Mouse (Mus musculus): ENCODE results near the gene Disp1. TPM values are rescaled to one million over a fixed set of nuclear protein-coding genes. Genes with fewer than 3 reads are reported as not detected.

Gene Disp1
- polyA plus RNA-seq, 1 experiment from 2014 or later, result 3.5 TPM

- H3K9me3 ChIP-seq (ENCODE audit: low read length), result no peaks in the 10 kb centered on the region
- no peaks in the 10 kb centered on the region for H3K36me3 ChIP-seq (ENCODE audit: insufficient read depth, low read length)
- no peak overlapping the region for H3K9ac ChIP-seq (replicated peaks; ENCODE audit: low read depth)
- 63% methylated on average over 4 of the region's 4 CpGs for WGBS
- no peaks in the 10 kb centered on the region for H3K4me1 ChIP-seq (ENCODE audit: insufficient read depth, low read depth, low read length)
- no peak for TF ChIP-seq EP300 (IDR thresholded peaks at IDR 0.05)
- TF ChIP-seq CTCF (IDR thresholded peaks at IDR 0.05), result no peak
- H3K27me3 ChIP-seq (replicated peaks; ENCODE audit: insufficient read depth, low read length), result no peaks in the 10 kb centered on the region
- no peak overlapping the region for H3K27ac ChIP-seq (ENCODE audit: low read length)
- no peak overlapping the region for H3K4me3 ChIP-seq (ENCODE audit: low read depth, low read length)
- DNase-seq (ENCODE audit: low spot score), result no peak
- no peak overlapping the region for H3K4me2 ChIP-seq (replicated peaks; ENCODE audit: low read depth, low read length)
- no peak for ATAC-seq
These were observed 29.3 kb upstream of the Disp1 start for GRCm38 (mm10) chr1:183250612-183251011.

DNA sequence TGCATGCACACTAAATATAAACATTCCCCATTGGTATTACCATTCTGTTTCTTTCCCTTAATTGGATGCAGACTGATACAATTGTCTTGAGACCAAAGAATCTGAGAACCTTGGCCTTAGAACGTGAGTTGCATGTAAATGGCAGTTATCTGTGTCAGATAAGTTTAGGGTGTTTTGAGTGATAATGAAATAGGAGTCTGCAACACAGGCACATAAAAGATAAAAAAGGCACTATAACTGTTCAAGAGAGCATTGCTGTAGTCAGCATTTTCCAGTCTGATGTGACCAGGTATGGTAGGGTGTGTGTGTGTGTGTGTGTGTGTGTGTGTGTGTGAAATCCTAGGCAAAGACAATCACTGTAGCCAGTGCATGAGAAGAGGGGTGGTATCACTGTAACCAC, 26.8 kb upstream of the Disp1 start:
- ATAC-seq (no peak), DNase-seq (ENCODE audit: low spot score) (no peak)
- Histone ChIP-seq H3K4me3 (ENCODE audit: low read depth, low read length) (no peak overlapping the region), H3K27ac (ENCODE audit: low read length) (no peak overlapping the region), H3K4me1 (ENCODE audit: insufficient read depth, low read depth, low read length) (no peaks in the 10 kb centered on the region), H3K36me3 (ENCODE audit: insufficient read depth, low read length) (no peaks in the 10 kb centered on the region), H3K27me3 (replicated peaks; ENCODE audit: insufficient read depth, low read length) (no peaks in the 10 kb centered on the region), H3K9me3 (ENCODE audit: low read length) (no peaks in the 10 kb centered on the region), H3K4me2 (replicated peaks; ENCODE audit: low read depth, low read length) (no peak overlapping the region), H3K9ac (replicated peaks; ENCODE audit: low read depth) (no peak overlapping the region)
- no peak for TF ChIP-seq CTCF (IDR thresholded peaks at IDR 0.05)
- no peak for TF ChIP-seq EP300 (IDR thresholded peaks at IDR 0.05)
- WGBS, result 31% methylated on average over 1 of the region's 1 CpGs

DNA sequence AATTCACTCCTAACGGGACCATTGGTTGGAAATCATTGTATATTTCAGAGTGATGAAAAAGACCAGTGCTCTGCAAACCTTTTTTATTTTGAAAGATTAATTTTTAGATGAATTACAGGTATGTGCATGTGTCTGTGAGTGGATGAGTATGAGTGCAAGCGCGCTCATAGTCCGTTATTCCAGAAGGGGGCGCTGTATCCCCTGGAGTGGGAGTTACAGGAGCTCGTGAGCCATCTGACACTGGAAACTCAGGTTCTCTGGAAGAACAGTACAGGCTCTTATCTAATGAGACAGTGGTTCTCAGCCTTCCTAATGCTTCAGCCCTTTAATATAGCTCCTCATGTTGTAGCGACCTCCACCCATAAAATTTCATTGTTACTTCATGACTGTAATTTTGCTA, 22.0 kb upstream of the Disp1 start:
- ATAC-seq (no peak), DNase-seq (ENCODE audit: low spot score) (no peak)
- H3K9me3 ChIP-seq (ENCODE audit: low read length), result no peaks in the 10 kb centered on the region
- no peaks in the 10 kb centered on the region for H3K27me3 ChIP-seq (replicated peaks; ENCODE audit: insufficient read depth, low read length)
- H3K9ac ChIP-seq (replicated peaks; ENCODE audit: low read depth), result no peak overlapping the region
- H3K36me3 ChIP-seq (ENCODE audit: insufficient read depth, low read length), result no peaks in the 10 kb centered on the region
- peak; percentile 28; the same call in 1 of the 2 replicates for TF ChIP-seq CTCF (IDR thresholded peaks at IDR 0.05)
- TF ChIP-seq EP300 (IDR thresholded peaks at IDR 0.05), result no peak
- no peaks in the 10 kb centered on the region for H3K4me1 ChIP-seq (ENCODE audit: insufficient read depth, low read depth, low read length)
- no peak overlapping the region for H3K4me2 ChIP-seq (replicated peaks; ENCODE audit: low read depth, low read length)
- H3K27ac ChIP-seq (ENCODE audit: low read length), result no peak overlapping the region
- WGBS, result 68% methylated on average over 7 of the region's 7 CpGs
- H3K4me3 ChIP-seq (ENCODE audit: low read depth, low read length), result no peak overlapping the region

DNA sequence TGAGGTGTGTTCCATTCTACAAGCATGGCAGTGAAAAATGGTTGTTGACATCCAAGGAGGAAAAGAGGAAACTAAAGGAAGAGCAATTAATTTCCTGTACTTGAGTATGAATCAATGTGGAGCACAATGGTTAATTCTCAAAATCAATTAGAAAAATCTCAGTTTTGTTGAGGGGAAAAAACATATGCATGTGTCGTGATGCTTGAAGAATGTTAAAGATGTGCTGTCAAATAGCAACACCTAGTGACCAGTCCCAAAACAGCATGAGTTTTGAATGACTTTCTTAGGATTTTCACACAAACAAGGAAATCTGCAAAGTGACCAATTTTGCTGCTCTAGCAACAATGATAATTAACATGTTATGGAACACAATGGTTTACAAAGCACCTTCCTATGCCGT, 16.6 kb upstream of the Disp1 start:
- Histone ChIP-seq H3K9ac (replicated peaks; ENCODE audit: low read depth) (no peak overlapping the region), H3K36me3 (ENCODE audit: insufficient read depth, low read length) (no peaks in the 10 kb centered on the region), H3K27ac (ENCODE audit: low read length) (no peak overlapping the region), H3K4me2 (replicated peaks; ENCODE audit: low read depth, low read length) (no peak overlapping the region), H3K4me3 (ENCODE audit: low read depth, low read length) (no peak overlapping the region), H3K9me3 (ENCODE audit: low read length) (no peaks in the 10 kb centered on the region), H3K4me1 (ENCODE audit: insufficient read depth, low read depth, low read length) (no peaks in the 10 kb centered on the region), H3K27me3 (replicated peaks; ENCODE audit: insufficient read depth, low read length) (no peaks in the 10 kb centered on the region)
- TF ChIP-seq CTCF (IDR thresholded peaks at IDR 0.05) (peak; percentile 88), EP300 (IDR thresholded peaks at IDR 0.05) (no peak)
- DNase-seq (ENCODE audit: low spot score) (peak; percentile 73), ATAC-seq (no peak)
- 13% methylated on average over 2 of the region's 2 CpGs for WGBS

DNA sequence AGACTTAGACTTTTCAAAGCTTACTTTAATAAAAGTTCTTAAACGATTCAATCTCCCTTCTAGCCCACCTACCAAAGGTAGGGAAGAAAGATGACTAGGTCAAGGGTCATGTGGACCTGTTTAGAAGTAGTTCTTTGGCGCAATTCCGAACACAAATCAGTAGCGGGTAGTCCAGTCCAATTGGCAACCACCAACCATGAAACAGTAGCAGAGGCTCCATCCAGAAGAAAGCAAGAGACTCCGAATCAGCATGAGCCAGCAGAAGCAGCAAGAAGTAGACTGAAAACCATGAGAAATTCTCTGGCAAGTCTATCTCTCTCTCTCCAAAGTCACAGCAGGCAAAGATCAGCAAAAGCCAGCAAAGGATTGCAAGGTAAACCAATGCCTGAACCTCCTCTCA, 15.1 kb upstream of the Disp1 start:
- no peak overlapping the region for H3K4me2 ChIP-seq (replicated peaks; ENCODE audit: low read depth, low read length)
- no peaks in the 10 kb centered on the region for H3K27me3 ChIP-seq (replicated peaks; ENCODE audit: insufficient read depth, low read length)
- 88% methylated on average over 5 of the region's 5 CpGs for WGBS
- no peaks in the 10 kb centered on the region for H3K4me1 ChIP-seq (ENCODE audit: insufficient read depth, low read depth, low read length)
- ATAC-seq (no peak), DNase-seq (ENCODE audit: low spot score) (no peak)
- no peaks in the 10 kb centered on the region for H3K36me3 ChIP-seq (ENCODE audit: insufficient read depth, low read length)
- no peak for TF ChIP-seq CTCF (IDR thresholded peaks at IDR 0.05)
- TF ChIP-seq EP300 (IDR thresholded peaks at IDR 0.05), result no peak
- no peak overlapping the region for H3K4me3 ChIP-seq (ENCODE audit: low read depth, low read length)
- H3K9me3 ChIP-seq (ENCODE audit: low read length), result no peaks in the 10 kb centered on the region
- H3K27ac ChIP-seq (ENCODE audit: low read length), result no peak overlapping the region
- H3K9ac ChIP-seq (replicated peaks; ENCODE audit: low read depth), result no peak overlapping the region

DNA sequence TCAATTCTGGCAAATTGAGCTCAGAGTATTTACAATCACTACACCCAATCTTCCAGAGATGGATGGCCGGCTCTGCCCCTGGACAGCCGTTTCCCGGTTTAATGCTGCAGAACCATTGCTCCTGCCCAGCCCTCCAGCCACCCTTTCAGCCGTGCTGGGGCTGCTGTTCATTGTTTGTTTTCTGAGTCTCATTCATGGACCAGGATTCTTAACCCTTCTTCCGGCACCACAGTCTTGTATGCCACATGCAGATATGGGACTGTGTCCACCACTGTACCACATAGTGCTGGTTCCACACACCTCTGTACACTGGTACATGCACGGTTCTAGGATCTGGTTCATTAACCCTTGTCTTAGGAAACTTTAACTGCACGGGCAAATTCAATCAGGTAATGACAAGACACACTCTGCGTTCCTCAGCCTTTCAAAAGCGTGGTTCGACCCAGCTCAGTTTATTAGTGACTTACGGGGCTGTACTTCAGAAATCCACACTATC, 12.4 kb upstream of the Disp1 start:
- H3K36me3 ChIP-seq (ENCODE audit: insufficient read depth, low read length), result no peaks in the 10 kb centered on the region
- H3K4me2 ChIP-seq (replicated peaks; ENCODE audit: low read depth, low read length), result no peak overlapping the region
- TF ChIP-seq EP300 (IDR thresholded peaks at IDR 0.05), result no peak
- no peak for TF ChIP-seq CTCF (IDR thresholded peaks at IDR 0.05)

More for the DNA sequence above, 12.4 kb upstream of the Disp1 start:
- WGBS, result 69% methylated on average over 11 of the region's 11 CpGs
- ATAC-seq, result no peak
- Histone ChIP-seq H3K9ac (replicated peaks; ENCODE audit: low read depth) (no peak overlapping the region), H3K27me3 (replicated peaks; ENCODE audit: insufficient read depth, low read length) (no peaks in the 10 kb centered on the region), H3K9me3 (ENCODE audit: low read length) (no peaks in the 10 kb centered on the region), H3K27ac (ENCODE audit: low read length) (no peak overlapping the region), H3K4me3 (ENCODE audit: low read depth, low read length) (no peak overlapping the region), H3K4me1 (ENCODE audit: insufficient read depth, low read depth, low read length) (no peaks in the 10 kb centered on the region)
- DNase-seq (ENCODE audit: low spot score), result no peak

All from lung, postnatal 0 days (tissue).